Mouse (Mus musculus): ENCODE measurements around the gene Mrpl16. TPM values are rescaled to one million over a fixed set of nuclear protein-coding genes. Genes with fewer than 3 reads are reported as not detected.

Gene Mrpl16
- polyA plus RNA-seq, 1 experiment from 2014 or later = 51.4 TPM

DNA sequence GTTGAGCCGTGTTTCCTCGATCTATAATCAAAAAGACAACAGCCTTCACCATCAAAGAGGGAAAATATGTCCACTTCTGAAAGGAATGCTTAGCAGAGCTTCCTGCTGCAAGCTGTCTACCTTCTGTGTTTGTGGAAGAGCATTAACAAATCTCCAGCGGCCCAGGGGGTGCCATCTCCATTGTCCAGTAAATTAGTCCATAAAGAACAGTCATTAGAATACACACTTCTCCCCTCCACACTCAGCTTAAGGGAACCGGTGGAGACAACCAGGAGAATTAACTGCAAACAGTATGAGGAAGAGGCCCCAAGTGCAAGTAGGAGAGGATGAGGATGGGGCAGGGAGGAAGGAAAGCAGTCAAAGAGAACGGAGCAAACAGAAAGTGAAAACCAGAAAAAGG lies 21.6 kb downstream of the Mrpl16 start:
- H3K27me3 ChIP-seq (ENCODE audit: control insufficient read depth, insufficient read depth, low read length) = no peaks in the 10 kb centered on the region
- no peaks in the 10 kb centered on the region for H3K36me3 ChIP-seq (ENCODE audit: control insufficient read depth, insufficient read depth, low read length)
- DNase-seq (ENCODE audit: low spot score) (no peak), ATAC-seq (ENCODE audit: low FRiP score, low TSS enrichment) (no peak)
- H3K4me1 ChIP-seq (replicated peaks; ENCODE audit: control insufficient read depth, insufficient read depth) = no peaks in the 10 kb centered on the region
- TF ChIP-seq CTCF (IDR thresholded peaks at IDR 0.05; ENCODE audit: low read depth) (no peak), EP300 (optimal IDR thresholded peaks at IDR 0.05) (no peak)
- H3K4me2 ChIP-seq (replicated peaks; ENCODE audit: low read depth) = no peak overlapping the region
- no peak overlapping the region for H3K9ac ChIP-seq (ENCODE audit: low read length)
- 73% methylated on average over 5 of the region's 5 CpGs for WGBS
- H3K9me3 ChIP-seq (ENCODE audit: control insufficient read depth, low read length) = no peaks in the 10 kb centered on the region
- H3K4me3 ChIP-seq (ENCODE audit: low read depth, low read length) = no peak overlapping the region
- H3K27ac ChIP-seq (replicated peaks) = no peak overlapping the region

DNA sequence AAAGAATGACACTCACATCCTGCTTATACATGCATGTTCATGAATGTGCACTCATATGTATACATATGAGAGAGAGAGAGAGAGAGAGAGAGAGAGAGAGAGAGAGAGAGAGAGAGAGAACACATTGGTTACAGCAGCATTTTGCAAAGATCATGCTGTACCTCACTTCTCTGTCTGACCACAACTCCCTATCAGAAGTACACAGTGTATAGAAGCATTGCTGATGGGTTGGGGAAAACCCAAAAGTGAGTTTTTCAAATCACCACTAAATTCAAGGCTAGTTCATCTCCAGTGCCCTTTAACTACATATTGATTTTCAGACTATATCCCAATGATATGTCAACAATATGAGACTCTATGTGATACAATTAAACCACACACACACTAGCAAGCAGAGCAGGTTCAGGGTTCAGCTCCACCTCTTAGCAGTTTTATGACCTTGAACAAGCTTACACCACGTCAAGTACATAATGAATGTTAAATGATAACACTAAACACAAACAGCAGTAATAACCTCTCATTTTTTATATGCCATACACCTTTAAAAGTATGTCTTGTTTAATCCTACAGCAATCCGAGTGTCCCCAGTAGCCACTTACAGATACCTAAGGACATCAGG lies 23.7 kb downstream of the Mrpl16 start:
- no peaks in the 10 kb centered on the region for H3K27me3 ChIP-seq (ENCODE audit: control insufficient read depth, insufficient read depth, low read length)
- 67% methylated on average over 2 of the region's 2 CpGs for WGBS
- H3K4me1 ChIP-seq (replicated peaks; ENCODE audit: control insufficient read depth, insufficient read depth) = no peaks in the 10 kb centered on the region
- H3K4me2 ChIP-seq (replicated peaks; ENCODE audit: low read depth) = no peak overlapping the region
- H3K36me3 ChIP-seq (ENCODE audit: control insufficient read depth, insufficient read depth, low read length) = no peaks in the 10 kb centered on the region
- H3K4me3 ChIP-seq (ENCODE audit: low read depth, low read length) = no peak overlapping the region
- H3K9me3 ChIP-seq (ENCODE audit: control insufficient read depth, low read length) = no peaks in the 10 kb centered on the region
- DNase-seq (ENCODE audit: low spot score) (no peak), ATAC-seq (ENCODE audit: low FRiP score, low TSS enrichment) (no peak)
- H3K9ac ChIP-seq (ENCODE audit: low read length) = no peak overlapping the region
- no peak for TF ChIP-seq CTCF (IDR thresholded peaks at IDR 0.05; ENCODE audit: low read depth)
- no peak for TF ChIP-seq EP300 (optimal IDR thresholded peaks at IDR 0.05)
- H3K27ac ChIP-seq (replicated peaks) = no peak overlapping the region

DNA sequence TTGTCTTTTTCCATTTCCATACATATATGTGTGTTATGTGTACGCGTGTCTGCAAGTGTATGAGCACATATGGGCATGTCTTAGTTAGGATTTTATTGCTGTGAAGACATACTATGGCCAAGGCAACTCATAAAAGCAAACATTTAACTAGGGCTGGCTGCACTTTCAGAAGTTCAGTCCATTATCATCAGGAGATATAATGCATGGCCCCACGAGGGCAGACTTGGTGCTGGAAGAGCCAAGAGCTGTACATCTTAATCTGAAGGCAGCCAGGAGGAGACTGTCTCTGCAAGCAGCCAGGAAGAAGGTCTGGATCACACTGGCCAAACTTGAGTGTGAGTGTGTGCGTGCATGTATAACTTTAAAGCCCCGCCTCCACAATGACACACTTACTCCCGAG lies 24.3 kb downstream of the Mrpl16 start:
- H3K4me2 ChIP-seq (replicated peaks; ENCODE audit: low read depth) = no peak overlapping the region
- no peaks in the 10 kb centered on the region for H3K36me3 ChIP-seq (ENCODE audit: control insufficient read depth, insufficient read depth, low read length)
- no peaks in the 10 kb centered on the region for H3K4me1 ChIP-seq (replicated peaks; ENCODE audit: control insufficient read depth, insufficient read depth)
- no peak for TF ChIP-seq CTCF (IDR thresholded peaks at IDR 0.05; ENCODE audit: low read depth)
- TF ChIP-seq EP300 (optimal IDR thresholded peaks at IDR 0.05) = no peak
- 78% methylated on average over 6 of the region's 6 CpGs for WGBS
- DNase-seq (ENCODE audit: low spot score) = no peak
- ATAC-seq (ENCODE audit: low FRiP score, low TSS enrichment) = no peak
- H3K9ac ChIP-seq (ENCODE audit: low read length) = no peak overlapping the region
- H3K9me3 ChIP-seq (ENCODE audit: control insufficient read depth, low read length) = no peaks in the 10 kb centered on the region
- no peak overlapping the region for H3K27ac ChIP-seq (replicated peaks)
- no peaks in the 10 kb centered on the region for H3K27me3 ChIP-seq (ENCODE audit: control insufficient read depth, insufficient read depth, low read length)
- no peak overlapping the region for H3K4me3 ChIP-seq (ENCODE audit: low read depth, low read length)

DNA sequence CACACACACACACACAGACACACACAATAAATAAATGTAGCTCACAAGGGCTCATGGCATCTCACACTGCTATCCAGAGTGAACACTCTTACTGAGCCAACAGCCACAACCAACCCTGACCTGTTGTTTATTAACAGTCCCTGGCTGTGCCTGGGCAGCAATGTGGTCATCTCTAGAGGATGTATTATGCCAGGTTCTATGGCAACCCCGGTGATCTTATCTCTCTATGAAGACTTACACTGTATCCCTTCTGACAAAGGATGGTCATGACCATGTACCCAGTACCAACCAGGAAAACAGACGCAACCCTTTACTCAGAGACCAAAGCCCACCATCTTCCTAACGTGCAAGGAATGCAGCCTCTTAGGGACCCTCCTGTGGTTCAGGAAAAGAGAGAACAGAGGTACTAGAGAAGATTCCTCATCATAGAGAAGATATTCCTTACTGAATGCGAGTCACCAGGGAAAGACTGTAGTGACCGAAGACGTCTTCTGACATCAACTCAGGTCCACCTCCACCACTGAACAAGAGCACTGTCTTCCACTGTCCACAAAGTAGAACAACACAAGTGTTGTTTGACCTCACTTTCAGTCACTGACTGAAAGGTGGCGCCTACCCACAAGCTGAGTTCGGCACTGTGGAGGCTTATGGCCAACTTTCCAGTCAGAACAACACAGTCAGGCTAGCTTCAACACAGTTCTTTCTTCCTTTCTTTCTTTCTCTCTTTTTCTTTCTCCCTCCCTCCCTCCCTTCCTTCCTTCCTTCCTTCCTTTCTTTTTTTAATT lies 30.5 kb downstream of the Mrpl16 start:
- no peak for DNase-seq (ENCODE audit: low spot score)
- 76% methylated on average over 8 of the region's 8 CpGs for WGBS

DNA sequence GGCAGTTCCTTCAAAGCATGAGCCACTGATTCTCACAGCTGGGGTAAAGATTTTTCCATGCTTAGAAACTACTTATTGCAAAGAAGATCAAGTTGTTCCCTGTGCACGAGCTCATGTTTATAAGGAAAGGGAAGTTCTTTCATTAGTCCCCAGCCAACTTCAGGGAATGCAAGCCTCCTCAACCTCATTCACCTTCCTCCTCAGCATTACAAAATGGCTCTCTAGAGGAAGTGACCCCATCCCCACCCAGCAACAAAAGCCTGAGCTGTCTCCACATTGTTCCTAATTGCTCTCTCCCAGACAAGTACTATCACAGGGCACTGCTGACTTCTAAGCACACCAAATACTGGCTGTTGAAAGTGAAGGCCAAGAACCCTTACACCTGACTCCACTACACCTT lies 34.2 kb downstream of the Mrpl16 start:
- Histone ChIP-seq H3K27me3 (ENCODE audit: control insufficient read depth, insufficient read depth, low read length) (no peaks in the 10 kb centered on the region), H3K36me3 (ENCODE audit: control insufficient read depth, insufficient read depth, low read length) (no peaks in the 10 kb centered on the region), H3K4me3 (ENCODE audit: low read depth, low read length) (no peak overlapping the region), H3K4me2 (replicated peaks; ENCODE audit: low read depth) (no peak overlapping the region), H3K4me1 (replicated peaks; ENCODE audit: control insufficient read depth, insufficient read depth) (no peaks in the 10 kb centered on the region), H3K27ac (replicated peaks) (0 out of 2 replicates have a peak overlapping the region, but pooled peaks have one; percentile 4), H3K9me3 (ENCODE audit: control insufficient read depth, low read length) (no peaks in the 10 kb centered on the region), H3K9ac (ENCODE audit: low read length) (no peak overlapping the region)
- no peak for ATAC-seq (ENCODE audit: low FRiP score, low TSS enrichment)
- no peak for TF ChIP-seq EP300 (optimal IDR thresholded peaks at IDR 0.05)
- 55% methylated on average over 1 of the region's 1 CpGs for WGBS
- no peak for DNase-seq (ENCODE audit: low spot score)

More for the DNA sequence above, 30.5 kb downstream of the Mrpl16 start:
- no peaks in the 10 kb centered on the region for H3K27me3 ChIP-seq (ENCODE audit: control insufficient read depth, insufficient read depth, low read length)
- ATAC-seq (ENCODE audit: low FRiP score, low TSS enrichment) = no peak
- no peak for TF ChIP-seq EP300 (optimal IDR thresholded peaks at IDR 0.05)
- TF ChIP-seq CTCF (IDR thresholded peaks at IDR 0.05; ENCODE audit: low read depth) = peak; percentile 50
- 0 out of 2 replicates have a peak overlapping the region, but pooled peaks have one; percentile 13 for H3K27ac ChIP-seq (replicated peaks)
- no peaks in the 10 kb centered on the region for H3K36me3 ChIP-seq (ENCODE audit: control insufficient read depth, insufficient read depth, low read length)
- no peak overlapping the region for H3K4me3 ChIP-seq (ENCODE audit: low read depth, low read length)
- H3K4me2 ChIP-seq (replicated peaks; ENCODE audit: low read depth) = no peak overlapping the region
- no peaks in the 10 kb centered on the region for H3K4me1 ChIP-seq (replicated peaks; ENCODE audit: control insufficient read depth, insufficient read depth)
- no peak overlapping the region for H3K9ac ChIP-seq (ENCODE audit: low read length)
- no peaks in the 10 kb centered on the region for H3K9me3 ChIP-seq (ENCODE audit: control insufficient read depth, low read length)

DNA sequence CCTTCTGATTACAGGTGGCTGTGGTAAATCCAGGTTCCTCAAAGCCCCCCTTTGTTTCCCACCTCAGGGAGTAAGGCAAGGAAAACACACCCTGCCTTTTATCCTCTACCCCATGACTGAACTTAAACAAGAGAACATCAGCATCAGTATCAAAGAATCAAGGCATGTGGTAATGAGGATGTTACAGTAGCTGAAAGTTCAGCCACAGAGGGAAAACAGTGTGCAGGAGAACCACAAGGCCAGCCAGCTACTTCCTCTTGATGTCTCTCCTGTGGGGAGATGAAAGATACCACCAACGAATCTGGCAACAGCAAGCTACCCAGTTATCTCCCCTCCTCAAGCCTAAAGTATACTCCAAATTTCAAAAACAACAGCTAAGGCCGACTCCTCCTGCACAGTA lies 37.1 kb downstream of the Mrpl16 start:
- Histone ChIP-seq H3K9ac (ENCODE audit: low read length) (no peak overlapping the region), H3K4me1 (replicated peaks; ENCODE audit: control insufficient read depth, insufficient read depth) (peaks cover 4% of the 10 kb centered on the region; the same call in 1 of the 2 replicates), H3K27ac (replicated peaks) (no peak overlapping the region), H3K36me3 (ENCODE audit: control insufficient read depth, insufficient read depth, low read length) (no peaks in the 10 kb centered on the region), H3K4me2 (replicated peaks; ENCODE audit: low read depth) (no peak overlapping the region), H3K4me3 (ENCODE audit: low read depth, low read length) (no peak overlapping the region), H3K27me3 (ENCODE audit: control insufficient read depth, insufficient read depth, low read length) (no peaks in the 10 kb centered on the region), H3K9me3 (ENCODE audit: control insufficient read depth, low read length) (no peaks in the 10 kb centered on the region)
- no peak for DNase-seq (ENCODE audit: low spot score)
- no peak for ATAC-seq (ENCODE audit: low FRiP score, low TSS enrichment)
- TF ChIP-seq CTCF (IDR thresholded peaks at IDR 0.05; ENCODE audit: low read depth) = no peak
- TF ChIP-seq EP300 (optimal IDR thresholded peaks at IDR 0.05) = no peak
- WGBS = 55% methylated on average over 2 of the region's 2 CpGs

All from stomach, postnatal 0 days (tissue).